Comparison of ENCODE assay signal across 7 mouse cellular contexts in the genomic region with DNA sequence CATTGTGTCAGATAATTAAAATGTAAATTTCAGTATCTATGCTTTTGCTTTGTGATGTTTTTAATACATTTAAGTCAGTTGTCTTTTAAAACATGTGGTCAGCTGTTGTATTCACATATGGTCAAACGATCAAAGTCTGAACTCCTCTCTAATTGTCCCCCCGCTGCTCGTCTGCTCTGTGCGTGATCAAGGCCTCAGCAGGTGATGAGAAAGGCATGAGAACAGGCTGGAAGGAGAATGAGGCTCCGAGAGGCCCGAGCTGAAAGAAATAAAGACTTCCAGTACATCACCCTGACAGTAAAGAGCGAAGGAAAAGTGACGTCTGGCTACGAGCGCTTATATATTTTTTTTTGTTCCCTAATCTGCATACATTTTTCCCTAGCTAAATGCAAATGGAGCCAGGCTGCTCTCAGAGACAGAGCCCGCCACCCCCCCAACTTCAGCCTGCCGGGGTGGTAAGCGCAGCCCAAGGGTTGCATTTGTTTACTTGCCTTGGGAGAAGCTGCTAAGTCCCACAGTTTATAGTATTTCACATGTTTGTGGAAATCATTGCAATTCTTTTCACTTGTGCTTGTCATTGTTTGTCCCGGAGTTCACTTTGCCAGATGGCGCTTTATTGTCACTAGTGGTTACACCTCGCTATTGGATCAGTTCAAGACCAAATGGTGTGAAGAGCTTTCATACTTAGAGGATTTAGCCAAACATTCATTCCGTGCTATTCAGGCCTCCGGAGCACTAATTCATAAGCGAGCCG.
DNase-seq lines count a peak whose midpoint lies in the region; ATAC-seq lines count a peak whose summit lies in the region.

No protein-coding gene starts in this region.

- no peaks in the 10 kb centered on the region for H3K9me3 ChIP-seq in lung, embryonic 15.5 days
- no peaks in the 10 kb centered on the region for H3K9me3 ChIP-seq in forebrain, embryonic 14.5 days (replicated peaks; ENCODE audit: control insufficient read depth, low read length)

- no peak for ATAC-seq in lung, embryonic 15.5 days (ENCODE audit: borderline replicate concordance, extremely low read depth, low FRiP score, low TSS enrichment)
- peak; percentile 79; the same call in 1 of the 2 replicates for ATAC-seq in forebrain, embryonic 14.5 days
- ATAC-seq in granulocyte monocyte progenitor cell, adult 5-6 weeks (replicated peaks; ENCODE audit: poor library complexity, severe bottlenecking): no peak

- H3K9ac ChIP-seq in lung, embryonic 15.5 days: no peak overlapping the region
- no peak overlapping the region for H3K9ac ChIP-seq in forebrain, embryonic 14.5 days (ENCODE audit: low read length)

- no peaks in the 10 kb centered on the region for H3K36me3 ChIP-seq in lung, embryonic 15.5 days
- H3K36me3 ChIP-seq in forebrain, embryonic 14.5 days (ENCODE audit: control insufficient read depth, insufficient read depth, low read length): no peaks in the 10 kb centered on the region

- no peak overlapping the region for H3K27ac ChIP-seq in lung, embryonic 15.5 days
- 0 out of 2 replicates have a peak overlapping the region, but pooled peaks have one; percentile 39 for H3K27ac ChIP-seq in forebrain, embryonic 14.5 days (ENCODE audit: low read depth, low read length)

- WGBS in lung, embryonic 15.5 days: 22% methylated on average over 20 of the region's 20 CpGs
- WGBS in forebrain, embryonic 14.5 days: 35% methylated on average over 20 of the region's 20 CpGs

- no peak overlapping the region for H3K4me3 ChIP-seq in lung, embryonic 15.5 days
- no peak overlapping the region for H3K4me3 ChIP-seq in forebrain, embryonic 14.5 days (ENCODE audit: low read depth, low read length)

- H3K4me2 ChIP-seq in lung, embryonic 15.5 days: peak overlapping the region; percentile 26
- peak overlapping the region; percentile 38 for H3K4me2 ChIP-seq in forebrain, embryonic 14.5 days (ENCODE audit: low read length)

- no peak for DNase-seq in lung, postnatal 25 days (ENCODE audit: low spot score)
- DNase-seq in forebrain, embryonic 14.5 days (ENCODE audit: low spot score): peak; percentile 67
- peak; percentile 60 for DNase-seq in mesoderm, embryonic 11.5 days (ENCODE audit: low read depth, low spot score)
- DNase-seq in spleen, postnatal 10 days (ENCODE audit: low spot score in 2 of 2): no peak
- DNase-seq in right cerebral cortex, postnatal 4 days: no peak

- no peaks in the 10 kb centered on the region for H3K27me3 ChIP-seq in lung, embryonic 15.5 days
- no peaks in the 10 kb centered on the region for H3K27me3 ChIP-seq in forebrain, embryonic 14.5 days (replicated peaks; ENCODE audit: control insufficient read depth, insufficient read depth, low read length)

- H3K4me1 ChIP-seq in lung, embryonic 15.5 days: no peaks in the 10 kb centered on the region
- H3K4me1 ChIP-seq in forebrain, embryonic 14.5 days (ENCODE audit: control insufficient read depth, insufficient read depth, low read length): no peaks in the 10 kb centered on the region

Comparison
In these comparisons a context has a peak if more than half of its experiments do, and no peak if none do; other contexts are left out.
1. DNase-seq: peak in forebrain, embryonic 14.5 days (single experiment) and mesoderm, embryonic 11.5 days (single experiment); none in lung, postnatal 25 days (single experiment), spleen, postnatal 10 days (0 of 2) and right cerebral cortex, postnatal 4 days (single experiment).